Mouse (Mus musculus) yolk sac, embryonic 10.5 days (tissue): ENCODE results near the gene Tmem218.

Source experiments
- DNase-seq: peaks from one replicate; pipeline ENCODE4 v3.0.0-alpha.2; 2017; ENCODE audit warnings: low spot score

Gene Tmem218

GRCm38 (mm10) chr9:37232201-37233195, 24.5 kb downstream of the Tmem218 start:
- DNase-seq = peak; percentile 31

GRCm38 (mm10) chr9:37235951-37236737, 28.1 kb downstream of the Tmem218 start:
- DNase-seq = no peak

GRCm38 (mm10) chr9:37242764-37243163, 34.7 kb downstream of the Tmem218 start:
- no peak for DNase-seq

GRCm38 (mm10) chr9:37244600-37244999, 36.6 kb downstream of the Tmem218 start:
- no peak for DNase-seq

- no peak for DNase-seq
These were observed 37.4 kb downstream of the Tmem218 start for GRCm38 (mm10) chr9:37245404-37245803.

- no peak for DNase-seq
These were observed 37.8 kb downstream of the Tmem218 start for GRCm38 (mm10) chr9:37245810-37246209.

GRCm38 (mm10) chr9:37247429-37247828, 39.4 kb downstream of the Tmem218 start:
- no peak for DNase-seq

- no peak for DNase-seq
These were observed 40.4 kb downstream of the Tmem218 start for GRCm38 (mm10) chr9:37248381-37248906.

- DNase-seq = no peak
These were observed 42.0 kb downstream of the Tmem218 start for GRCm38 (mm10) chr9:37249976-37250375.

GRCm38 (mm10) chr9:37250631-37251030, 42.6 kb downstream of the Tmem218 start:
- DNase-seq = no peak

GRCm38 (mm10) chr9:37254531-37255110, 46.6 kb downstream of the Tmem218 start:
- DNase-seq = no peak

- DNase-seq = peak; percentile 73
These were observed 47.3 kb downstream of the Tmem218 start, which contains the start of gene Slc37a2 for GRCm38 (mm10) chr9:37255149-37255888. Gene Slc37a2, minus strand, starts transcription at chr9:37255738.

GRCm38 (mm10) chr9:37255889-37256225, 47.8 kb downstream of the Tmem218 start:
- no peak for DNase-seq

GRCm38 (mm10) chr9:37266622-37267021, 58.6 kb downstream of the Tmem218 start:
- DNase-seq = no peak
